Mouse (Mus musculus): ENCODE measurements around the gene Akna.
"Not testable (repeated sequence)": the region's sequence is repeated elsewhere in the genome, so short reads cannot be mapped to it uniquely, and the experiment has no call there.

DNA sequence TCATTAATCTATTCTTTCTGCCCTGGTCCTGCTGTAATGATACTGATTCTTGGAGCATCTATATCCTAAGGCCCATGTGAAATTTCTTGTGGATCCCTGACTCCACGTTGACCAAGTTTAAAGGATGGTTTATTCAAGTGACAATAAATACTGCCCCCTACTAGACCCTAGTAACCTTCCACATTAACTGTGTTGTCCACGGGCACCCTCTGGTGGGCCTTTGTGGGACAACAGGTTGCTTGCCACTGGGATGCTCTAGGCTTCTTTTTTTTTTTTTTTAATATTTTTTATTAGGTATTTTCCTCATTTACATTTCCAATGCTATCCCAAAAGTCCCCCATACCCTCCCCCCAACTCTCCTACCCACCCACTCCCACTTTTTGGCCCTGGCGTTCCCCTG is 83.6 kb downstream of the Akna start:
- TF ChIP-seq POLR2A (IDR thresholded peaks at IDR 0.05; ENCODE audit: low read depth, low read length) = not testable (repeated sequence)
- peak; percentile 52; the same call in 1 of the 2 replicates for TF ChIP-seq CTCF (IDR thresholded peaks at IDR 0.05; ENCODE audit: borderline replicate concordance, insufficient read depth, low read length)
